Mouse (Mus musculus): ENCODE data around the gene Pde4dip. TPM values are rescaled to one million over a fixed set of nuclear protein-coding genes. Genes with fewer than 3 reads are reported as not detected.

The Pde4dip gene
- polyA plus RNA-seq, 1 experiment, result 0.41 TPM

DNA sequence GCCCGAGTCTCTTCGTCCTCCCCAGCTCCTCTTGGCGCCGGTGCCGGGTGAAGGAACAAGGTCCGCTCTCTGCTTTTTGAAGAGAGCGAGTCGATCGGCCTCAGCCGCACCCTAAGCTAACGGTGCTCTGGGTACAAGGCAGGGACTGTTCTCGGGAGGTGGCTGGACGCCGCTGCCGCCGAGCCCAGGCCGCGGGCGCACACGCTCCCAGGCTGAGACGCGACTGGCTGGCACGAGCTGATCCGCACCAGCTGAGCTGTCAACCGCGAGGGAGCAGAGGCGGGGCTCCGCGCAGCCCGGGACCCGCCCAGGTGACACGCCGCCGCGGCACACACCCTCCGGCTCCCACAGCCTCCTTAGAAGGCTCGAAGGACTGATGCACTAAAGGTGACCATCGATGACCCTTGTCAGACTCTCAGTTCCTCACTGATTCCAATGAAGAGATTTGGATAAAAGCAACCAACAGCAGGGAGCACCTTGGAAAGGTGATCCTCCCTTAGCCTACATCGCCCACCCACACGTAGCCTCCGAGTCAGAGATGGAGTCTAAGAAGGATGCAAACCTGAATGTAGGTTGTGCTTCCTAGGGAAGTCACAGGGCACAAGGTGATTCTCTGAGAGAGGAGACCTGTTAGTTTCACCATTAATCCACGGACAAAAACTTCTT, 20.4 kb downstream of the Pde4dip start:
- no peak for TF ChIP-seq GATA1 (IDR thresholded peaks at IDR 0.05; ENCODE audit: low read length)

GRCm38 (mm10) chr3:97867221-97868023, 21.1 kb downstream of the Pde4dip start:
- no peak for TF ChIP-seq GATA1 (IDR thresholded peaks at IDR 0.05; ENCODE audit: low read length)

DNA sequence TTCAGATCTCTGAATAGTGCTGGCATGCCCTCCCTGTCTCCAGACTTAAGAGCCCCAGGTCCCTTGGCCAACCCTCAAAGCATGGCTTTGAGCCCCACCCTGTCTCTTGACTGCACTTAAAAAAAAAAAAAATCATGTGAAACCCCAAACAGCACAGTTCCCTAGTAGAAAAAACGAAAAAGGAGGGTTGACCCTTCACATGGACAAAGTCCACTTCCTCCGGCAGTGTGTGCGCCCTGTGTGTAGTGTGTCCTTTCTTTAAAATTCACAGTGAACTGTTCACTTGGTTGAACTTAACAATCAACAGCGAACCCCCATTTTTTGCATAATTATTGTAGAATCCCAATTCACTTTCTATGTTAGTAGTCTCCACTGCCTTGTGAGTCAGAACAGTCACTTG, 21.8 kb downstream of the Pde4dip start:
- no peak for TF ChIP-seq GATA1 (IDR thresholded peaks at IDR 0.05; ENCODE audit: low read length)

DNA sequence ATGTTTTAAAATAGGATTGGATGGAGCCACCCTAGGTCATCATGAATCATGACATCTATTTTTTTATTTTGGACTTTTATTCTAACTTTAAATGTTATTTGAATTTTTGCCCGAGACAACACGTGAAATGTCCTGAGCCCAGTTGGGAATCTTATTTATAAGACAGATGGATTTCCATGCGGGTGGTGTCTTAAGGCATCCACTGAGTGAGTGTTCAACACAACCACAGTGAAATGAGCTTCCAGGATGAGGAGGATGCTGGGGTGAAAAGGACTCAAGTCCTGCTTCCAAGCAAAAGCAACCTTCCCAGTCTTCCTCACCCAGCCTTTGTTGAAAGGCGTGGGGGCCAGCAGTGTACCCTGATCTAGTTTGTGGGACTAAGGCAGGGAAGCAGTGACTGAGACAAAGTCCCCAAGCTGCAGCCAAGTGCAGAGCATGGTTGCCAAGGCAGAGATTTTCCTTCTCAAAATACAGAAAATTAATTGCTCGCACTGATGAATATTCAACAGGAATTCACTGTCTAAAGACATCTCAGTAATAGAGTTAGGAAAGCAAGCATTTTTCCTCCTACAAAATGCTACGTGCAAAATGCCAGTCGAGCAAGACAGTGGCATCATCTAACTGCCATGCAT, 27.6 kb downstream of the Pde4dip start:
- TF ChIP-seq GATA1 (IDR thresholded peaks at IDR 0.05; ENCODE audit: low read length), result no peak

DNA sequence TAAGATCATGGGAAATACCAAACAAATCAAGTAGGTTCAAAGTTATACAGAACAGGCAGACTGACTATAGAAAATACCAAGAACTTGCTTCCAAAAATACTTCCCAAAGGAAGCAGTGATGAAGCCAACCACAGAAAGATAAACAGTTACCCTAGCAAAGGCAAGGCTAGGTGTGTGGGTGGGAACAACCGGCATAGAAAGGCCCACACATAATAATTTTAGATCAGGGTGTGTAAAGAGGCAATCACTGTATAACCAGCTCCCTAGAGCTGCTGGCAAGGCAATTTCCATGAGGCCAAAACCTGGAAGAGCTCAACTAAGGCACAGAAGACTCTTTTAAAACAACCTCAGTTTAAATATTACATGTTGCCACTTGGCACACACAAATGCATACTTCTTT, 29.1 kb downstream of the Pde4dip start:
- no peak for TF ChIP-seq GATA1 (IDR thresholded peaks at IDR 0.05; ENCODE audit: low read length)

DNA sequence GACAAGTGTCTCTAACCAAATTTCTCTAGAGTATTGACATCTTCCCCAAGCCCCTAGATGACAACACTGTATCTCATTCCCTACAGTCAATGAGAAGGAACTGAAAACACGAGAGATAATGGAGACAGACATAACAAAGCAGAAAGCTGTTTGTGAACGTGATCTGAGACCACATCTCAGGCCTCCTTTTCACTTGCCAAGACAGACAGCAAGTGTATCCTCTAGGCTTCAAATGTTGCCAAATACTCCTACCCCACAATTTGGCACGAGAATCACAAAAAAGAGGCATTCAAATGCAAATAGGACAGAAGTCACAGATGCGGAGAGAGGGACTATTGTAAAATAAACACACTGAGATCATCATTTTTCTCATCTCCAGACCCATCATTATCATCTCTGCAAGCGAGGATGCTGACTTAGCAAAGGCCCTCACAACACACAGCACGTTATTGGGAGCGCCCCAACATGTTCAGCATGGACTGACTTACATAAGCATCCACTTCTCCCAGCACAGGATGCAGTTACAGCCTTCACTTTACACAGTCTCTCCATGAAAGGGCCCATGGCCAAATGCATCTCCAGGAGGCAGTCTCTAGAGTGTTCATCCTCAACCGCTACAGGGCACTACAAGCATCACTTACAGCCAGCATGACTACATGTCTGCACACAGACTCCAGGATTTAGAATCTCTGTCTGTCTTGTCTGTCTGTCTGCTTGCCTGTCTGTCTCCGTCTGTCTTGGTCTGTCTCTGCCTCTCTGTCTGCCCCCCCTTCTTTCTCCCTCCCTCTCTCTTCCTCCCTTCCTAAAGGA, 33.7 kb downstream of the Pde4dip start:
- no peak for TF ChIP-seq GATA1 (IDR thresholded peaks at IDR 0.05; ENCODE audit: low read length)

DNA sequence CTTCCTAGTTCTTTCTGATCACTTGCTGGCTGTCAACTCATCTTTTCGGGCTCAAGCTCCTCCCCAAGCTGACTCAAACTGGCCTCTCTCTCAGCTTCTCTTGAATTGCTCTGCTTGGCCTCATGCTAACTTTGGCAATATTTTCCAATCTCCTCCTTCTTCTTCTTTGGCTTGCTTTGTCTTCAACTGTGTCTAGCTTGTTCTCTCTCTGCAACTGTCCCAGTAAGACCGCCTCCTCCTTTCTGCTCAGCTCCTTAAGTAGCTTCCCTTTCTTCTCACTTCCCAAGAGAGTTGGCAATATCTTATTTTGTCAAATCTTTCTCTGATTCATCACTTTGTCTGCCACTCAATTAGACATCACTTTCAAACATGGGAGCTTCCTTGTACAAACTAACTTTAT, 36.7 kb downstream of the Pde4dip start:
- TF ChIP-seq GATA1 (IDR thresholded peaks at IDR 0.05; ENCODE audit: low read length), result no peak

GRCm38 (mm10) chr3:97847626-97848025, 40.9 kb downstream of the Pde4dip start:
- TF ChIP-seq GATA1 (IDR thresholded peaks at IDR 0.05; ENCODE audit: low read length), result no peak

DNA sequence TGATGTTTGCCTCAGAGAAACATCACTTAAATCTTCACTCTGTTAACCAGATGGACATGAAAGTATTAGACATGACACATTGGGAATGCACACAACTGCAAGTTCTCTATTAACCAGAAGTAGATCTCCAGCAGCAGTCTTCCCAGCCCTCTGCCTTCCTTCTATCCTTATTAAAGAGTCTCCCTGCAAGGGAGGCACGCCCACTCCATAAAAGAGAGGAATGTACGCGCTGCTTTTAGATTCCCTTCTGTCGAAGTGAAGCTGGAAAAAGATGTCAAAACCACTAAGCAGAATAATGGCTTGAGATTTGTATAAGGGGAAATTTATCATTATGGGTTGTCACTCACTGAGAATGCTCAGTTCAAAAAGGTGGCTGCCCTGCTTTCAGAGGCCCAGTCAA, 42.1 kb downstream of the Pde4dip start:
- TF ChIP-seq GATA1 (IDR thresholded peaks at IDR 0.05; ENCODE audit: low read length), result no peak

DNA sequence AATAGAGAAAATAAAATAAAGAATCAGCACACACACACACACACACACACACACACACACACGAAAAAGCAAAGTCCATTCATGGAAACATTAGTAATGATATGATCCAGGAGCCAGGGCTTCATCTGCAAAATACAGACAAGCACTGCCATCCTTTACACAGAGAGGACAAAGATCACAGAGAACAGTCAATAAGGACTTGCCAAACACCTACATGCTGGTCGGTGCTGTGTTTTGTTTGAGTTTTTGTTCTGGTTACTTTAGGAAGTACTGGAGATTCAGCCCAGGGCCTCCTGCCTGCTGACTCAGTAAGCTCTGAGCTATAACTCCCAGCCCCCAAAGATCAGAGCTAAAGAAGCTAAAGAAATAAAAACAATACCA, 43.7 kb downstream of the Pde4dip start:
- TF ChIP-seq GATA1 (IDR thresholded peaks at IDR 0.05; ENCODE audit: low read length), result no peak

DNA sequence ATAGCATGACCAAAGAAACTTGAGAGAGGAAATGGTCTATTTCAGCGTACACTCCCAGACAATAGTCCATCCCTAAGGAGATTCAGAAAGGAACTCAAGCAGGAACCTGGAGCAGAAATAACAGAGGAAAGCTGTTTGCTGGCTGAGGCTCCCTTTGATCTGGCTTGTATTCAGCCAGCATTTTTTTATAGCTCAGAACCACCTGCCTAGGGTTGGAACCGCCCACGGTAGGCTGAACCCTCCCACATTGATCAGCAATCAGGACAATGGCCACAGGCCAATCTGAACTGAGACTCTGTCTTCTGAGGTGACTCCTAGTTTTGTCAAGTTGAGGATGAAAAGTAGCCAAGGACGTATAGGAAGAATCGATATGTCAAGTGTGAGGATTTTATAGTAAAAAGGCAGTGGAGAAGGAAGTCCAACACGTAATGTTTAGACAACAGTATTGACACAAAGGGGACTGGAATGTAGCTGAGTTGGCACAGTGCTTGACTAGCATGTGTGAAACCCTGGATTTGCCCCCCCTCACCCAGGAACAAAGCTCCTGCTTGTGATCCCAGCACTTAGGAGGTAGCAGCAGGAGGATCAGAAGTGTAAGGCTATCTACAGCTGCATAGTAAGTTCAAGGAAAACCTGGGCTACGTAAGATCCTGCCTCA, 44.2 kb downstream of the Pde4dip start:
- no peak for TF ChIP-seq GATA1 (IDR thresholded peaks at IDR 0.05; ENCODE audit: low read length)

GRCm38 (mm10) chr3:97842641-97843040, 45.9 kb downstream of the Pde4dip start:
- no peak for TF ChIP-seq GATA1 (IDR thresholded peaks at IDR 0.05; ENCODE audit: low read length)

GRCm38 (mm10) chr3:97840439-97840838, 48.1 kb downstream of the Pde4dip start:
- TF ChIP-seq GATA1 (IDR thresholded peaks at IDR 0.05; ENCODE audit: low read length), result no peak

GRCm38 (mm10) chr3:97835888-97836287, 52.6 kb downstream of the Pde4dip start:
- no peak for TF ChIP-seq GATA1 (IDR thresholded peaks at IDR 0.05; ENCODE audit: low read length)

DNA sequence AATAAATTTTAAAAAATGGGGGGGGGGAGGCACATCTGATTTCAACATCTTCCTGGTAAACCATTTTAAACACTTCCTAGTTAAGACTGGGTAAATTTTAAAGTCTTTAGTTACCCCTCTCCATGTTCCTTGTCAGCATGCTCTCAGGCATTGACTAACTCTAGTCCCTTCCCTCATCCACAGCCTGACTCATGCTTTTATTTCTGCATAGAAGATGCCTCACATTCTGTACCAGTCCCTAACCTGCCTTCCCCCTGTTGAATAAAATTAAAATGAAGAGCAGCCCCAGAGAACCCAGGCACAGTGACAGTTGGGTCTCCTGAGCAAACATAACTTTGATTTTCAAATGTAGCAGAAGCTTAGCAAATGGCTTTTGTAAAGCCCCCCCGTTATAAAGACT, 53.9 kb downstream of the Pde4dip start:
- TF ChIP-seq GATA1 (IDR thresholded peaks at IDR 0.05; ENCODE audit: low read length), result no peak

Measured in G1E-ER4 (cell line).